Mouse (Mus musculus) neural tube, embryonic 13.5 days (tissue): ENCODE results near the gene C1ql1. TPM values are rescaled to one million over a fixed set of nuclear protein-coding genes. Genes with fewer than 3 reads are reported as not detected.
"Not testable (repeated sequence)": the region's sequence is repeated elsewhere in the genome, so short reads cannot be mapped to it uniquely, and the experiment has no call there.

Source experiments
- ATAC-seq: fragments of 200-750 bp; cut with Nextera tagmentation; 2 replicates; pipeline ENCODE4 v1.8.0; 2017; ENCODE audit warnings: low read depth, mild to moderate bottlenecking, moderate TSS enrichment, moderate library complexity
- H3K27ac ChIP-seq: fragments of 300-500 bp; sonication (generic); replicated peaks from 2 replicates; pipeline ENCODE4 v1.5.1; 2015; ENCODE audit warnings: moderate library complexity, mild to moderate bottlenecking, inconsistent platforms
- H3K27me3 ChIP-seq: fragments of 300-500 bp; sonication (generic); 2 replicates; pipeline ENCODE4 v1.6.1; 2015; ENCODE audit warnings: mild to moderate bottlenecking, inconsistent platforms
- H3K36me3 ChIP-seq: fragments of 300-500 bp; sonication (generic); 2 replicates; pipeline ENCODE4 v1.6.1; 2015; ENCODE audit warnings: mild to moderate bottlenecking, inconsistent platforms
- H3K4me1 ChIP-seq: fragments of 300-500 bp; sonication (generic); replicated peaks from 2 replicates; pipeline ENCODE4 v1.6.1; 2015; ENCODE audit warnings: inconsistent platforms
- H3K4me2 ChIP-seq: fragments of 300-500 bp; sonication (generic); 2 replicates; pipeline ENCODE4 v1.6.1; 2015; ENCODE audit warnings: inconsistent platforms, mild to moderate bottlenecking, moderate library complexity
- H3K4me3 ChIP-seq: fragments of 300-500 bp; sonication (generic); 2 replicates; pipeline ENCODE4 v1.5.1; 2015; ENCODE audit warnings: mild to moderate bottlenecking, inconsistent platforms
- H3K9ac ChIP-seq: fragments of 300-500 bp; sonication (generic); 2 replicates; pipeline ENCODE4 v1.6.1; 2015; ENCODE audit warnings: moderate library complexity, mild to moderate bottlenecking, inconsistent platforms
- H3K9me3 ChIP-seq: fragments of 300-500 bp; sonication (generic); 2 replicates; pipeline ENCODE4 v1.6.1; 2016; ENCODE audit warnings: inconsistent platforms
- WGBS: fragments of 180-500 bp; shearing (Covaris S2); methylation state at CpG from one replicate; pipeline ENCODE4 v1.1.7; 2015; 5-methylcytosine and 5-hydroxymethylcytosine counted together
- polyA plus RNA-seq: library from polyadenylated mRNA; unstranded; fragments of >200 nt; fragmentation: Nextera tagmentation; extraction: Ambion mirVana; gene quantifications from 2 replicates; pipeline ENCODE4 v1.2.1, GENCODE M21; 2015

C1ql1 gene
- polyA plus RNA-seq, 1 experiment from 2014 or later, result 2.0 TPM

GRCm38 (mm10) chr11:102978052-102978666, 31.7 kb upstream of the C1ql1 start:
- no peak overlapping the region for H3K4me3 ChIP-seq
- peaks cover 25% of the 10 kb centered on the region for H3K27me3 ChIP-seq
- H3K27ac ChIP-seq, result no peak overlapping the region
- H3K36me3 ChIP-seq, result no peaks in the 10 kb centered on the region
- H3K9me3 ChIP-seq, result no peaks in the 10 kb centered on the region
- no peaks in the 10 kb centered on the region for H3K4me1 ChIP-seq
- H3K4me2 ChIP-seq, result no peak overlapping the region
- H3K9ac ChIP-seq, result no peak overlapping the region
- no peak for ATAC-seq
- WGBS, result 53% methylated on average over 6 of the region's 6 CpGs

GRCm38 (mm10) chr11:102975966-102976365, 29.5 kb upstream of the C1ql1 start:
- 82% methylated on average over 9 of the region's 9 CpGs for WGBS
- not testable (repeated sequence) for H3K27ac ChIP-seq, H3K4me3 ChIP-seq, H3K9ac ChIP-seq, ATAC-seq, H3K4me2 ChIP-seq, H3K4me1 ChIP-seq, H3K9me3 ChIP-seq, H3K36me3 ChIP-seq
- peaks cover 35% of the 10 kb centered on the region for H3K27me3 ChIP-seq

- no peak overlapping the region for H3K9ac ChIP-seq
- no peaks in the 10 kb centered on the region for H3K36me3 ChIP-seq
- H3K4me1 ChIP-seq, result peaks cover 10% of the 10 kb centered on the region; the same call in 1 of the 2 replicates
- H3K9me3 ChIP-seq, result no peaks in the 10 kb centered on the region
- 50% methylated on average over 1 of the region's 1 CpGs for WGBS
- no peak overlapping the region for H3K4me2 ChIP-seq
- H3K27ac ChIP-seq, result no peak overlapping the region
- H3K4me3 ChIP-seq, result no peak overlapping the region
- ATAC-seq, result no peak
- peaks cover 65% of the 10 kb centered on the region for H3K27me3 ChIP-seq
Observed at GRCm38 (mm10) chr11:102972326-102972725, 25.8 kb upstream of the C1ql1 start.

GRCm38 (mm10) chr11:102971604-102972003, 25.1 kb upstream of the C1ql1 start:
- Histone ChIP-seq H3K27ac (no peak overlapping the region), H3K9me3 (no peaks in the 10 kb centered on the region), H3K4me2 (no peak overlapping the region), H3K27me3 (peaks cover 73% of the 10 kb centered on the region), H3K4me1 (peaks cover 10% of the 10 kb centered on the region; the same call in 1 of the 2 replicates), H3K9ac (no peak overlapping the region), H3K36me3 (no peaks in the 10 kb centered on the region), H3K4me3 (no peak overlapping the region)
- no peak for ATAC-seq
- WGBS, result 45% methylated on average over 5 of the region's 5 CpGs

GRCm38 (mm10) chr11:102964547-102965091, 18.1 kb upstream of the C1ql1 start:
- no peaks in the 10 kb centered on the region for H3K36me3 ChIP-seq
- H3K4me1 ChIP-seq, result peaks cover 26% of the 10 kb centered on the region
- no peak overlapping the region for H3K4me3 ChIP-seq
- H3K4me2 ChIP-seq, result no peak overlapping the region
- peaks cover 51% of the 10 kb centered on the region for H3K27me3 ChIP-seq
- no peaks in the 10 kb centered on the region for H3K9me3 ChIP-seq
- peak; percentile 26; the same call in 1 of the 2 replicates for ATAC-seq
- H3K27ac ChIP-seq, result peak overlapping the region; percentile 87
- 64% methylated on average over 16 of the region's 16 CpGs for WGBS
- H3K9ac ChIP-seq, result no peak overlapping the region

GRCm38 (mm10) chr11:102963855-102964546, 17.5 kb upstream of the C1ql1 start:
- Histone ChIP-seq H3K27ac (peak overlapping the region; percentile 87), H3K4me1 (peaks cover 26% of the 10 kb centered on the region), H3K27me3 (peaks cover 45% of the 10 kb centered on the region), H3K36me3 (no peaks in the 10 kb centered on the region), H3K4me2 (peak overlapping the region; percentile 48), H3K4me3 (peak overlapping the region; percentile 16; the same call in 1 of the 2 replicates), H3K9ac (peak overlapping the region; percentile 58), H3K9me3 (no peaks in the 10 kb centered on the region)
- peak; percentile 54 for ATAC-seq
- 18% methylated on average over 24 of the region's 24 CpGs for WGBS

GRCm38 (mm10) chr11:102963246-102963854, 16.9 kb upstream of the C1ql1 start:
- Histone ChIP-seq H3K9ac (peak overlapping the region; percentile 58), H3K36me3 (no peaks in the 10 kb centered on the region), H3K27ac (peak overlapping the region; percentile 87), H3K9me3 (no peaks in the 10 kb centered on the region), H3K4me2 (peak overlapping the region; percentile 48), H3K27me3 (peaks cover 41% of the 10 kb centered on the region), H3K4me3 (peak overlapping the region; percentile 16; the same call in 1 of the 2 replicates), H3K4me1 (peaks cover 29% of the 10 kb centered on the region)
- 2% methylated on average over 16 of the region's 16 CpGs for WGBS
- ATAC-seq, result peak; percentile 70

- Histone ChIP-seq H3K4me3 (peak overlapping the region; percentile 16; the same call in 1 of the 2 replicates), H3K27ac (peak overlapping the region; percentile 87), H3K9me3 (no peaks in the 10 kb centered on the region), H3K36me3 (no peaks in the 10 kb centered on the region), H3K9ac (no peak overlapping the region), H3K4me1 (peaks cover 33% of the 10 kb centered on the region), H3K4me2 (peak overlapping the region; percentile 48), H3K27me3 (peaks cover 36% of the 10 kb centered on the region)
- peak; percentile 6; the same call in 1 of the 2 replicates for ATAC-seq
- WGBS, result 23% methylated on average over 7 of the region's 7 CpGs
Observed at GRCm38 (mm10) chr11:102962861-102963245, 16.4 kb upstream of the C1ql1 start.

GRCm38 (mm10) chr11:102961082-102961481, 14.6 kb upstream of the C1ql1 start:
- Histone ChIP-seq H3K9me3 (no peaks in the 10 kb centered on the region), H3K4me1 (peaks cover 49% of the 10 kb centered on the region), H3K27me3 (peaks cover 25% of the 10 kb centered on the region), H3K4me2 (no peak overlapping the region), H3K27ac (no peak overlapping the region), H3K4me3 (no peak overlapping the region), H3K36me3 (no peaks in the 10 kb centered on the region), H3K9ac (no peak overlapping the region)
- ATAC-seq, result no peak
- whole genome bisulfite sequencing, result 96% methylated on average over 4 of the region's 4 CpGs

GRCm38 (mm10) chr11:102958870-102959269, 12.4 kb upstream of the C1ql1 start:
- no peak for ATAC-seq
- Histone ChIP-seq H3K9ac (no peak overlapping the region), H3K36me3 (no peaks in the 10 kb centered on the region), H3K4me1 (peaks cover 40% of the 10 kb centered on the region), H3K9me3 (no peaks in the 10 kb centered on the region), H3K27ac (no peak overlapping the region), H3K27me3 (peaks cover 35% of the 10 kb centered on the region), H3K4me2 (no peak overlapping the region), H3K4me3 (no peak overlapping the region)
- 84% methylated on average over 1 of the region's 1 CpGs for WGBS

- Histone ChIP-seq H3K27ac (no peak overlapping the region), H3K4me2 (no peak overlapping the region), H3K36me3 (no peaks in the 10 kb centered on the region), H3K9me3 (no peaks in the 10 kb centered on the region), H3K9ac (no peak overlapping the region), H3K4me3 (no peak overlapping the region), H3K27me3 (peaks cover 38% of the 10 kb centered on the region), H3K4me1 (peaks cover 36% of the 10 kb centered on the region)
- WGBS, result 84% methylated on average over 6 of the region's 6 CpGs
- ATAC-seq, result no peak
Observed at GRCm38 (mm10) chr11:102958431-102958830, 11.9 kb upstream of the C1ql1 start.

GRCm38 (mm10) chr11:102957692-102958091, 11.2 kb upstream of the C1ql1 start:
- no peaks in the 10 kb centered on the region for H3K9me3 ChIP-seq
- peaks cover 36% of the 10 kb centered on the region for H3K4me1 ChIP-seq
- peak overlapping the region; percentile 56 for H3K27ac ChIP-seq
- ATAC-seq, result no peak
- no peak overlapping the region for H3K4me2 ChIP-seq
- H3K9ac ChIP-seq, result no peak overlapping the region
- peaks cover 43% of the 10 kb centered on the region for H3K27me3 ChIP-seq
- no peaks in the 10 kb centered on the region for H3K36me3 ChIP-seq
- 75% methylated on average over 8 of the region's 8 CpGs for WGBS
- H3K4me3 ChIP-seq, result no peak overlapping the region
